Mouse (Mus musculus): ENCODE results near the gene Gm21962. TPM values are rescaled to one million over a fixed set of nuclear protein-coding genes. Genes with fewer than 3 reads are reported as not detected.

The Gm21962 gene
- total RNA-seq, 2 experiments from 2014 or later: not detected

Small RNA genes lying within 50 kb of the gene (microRNA-seq; reads per million reads assigned to microRNA genes)
- gene Gm22468: 0 reads per million in 2 experiments

Other genes starting within 250 kb of the Gm21962 start
- gene Ddit4l, start 49.9 kb upstream of the Gm21962 start, total RNA-seq (2021): 10 to 100 TPM in 1 of 2 experiments, 1 to 10 TPM in 1; 7.7 to 10.9 TPM
- gene H2afz, start 193.0 kb downstream of the Gm21962 start, total RNA-seq (2021): 100 to 1,000 TPM; 135 to 151 TPM
- 10 to 100 TPM; 52.1 to 53.8 TPM for gene Dnajb14, start 196.2 kb downstream of the Gm21962 start, total RNA-seq (2021)
- 10 to 100 TPM; 64.8 to 65.3 TPM for gene Lamtor3, start 247.0 kb downstream of the Gm21962 start, total RNA-seq (2021)